Mouse (Mus musculus): ENCODE results near the gene Eva1b. TPM values are rescaled to one million over a fixed set of nuclear protein-coding genes. Genes with fewer than 3 reads are reported as not detected.
A peak's percentile ranks its signal among the peaks of the same experiment; 100 is the strongest.

Gene Eva1b
- polyA plus RNA-seq (2016; fragmentation: Nextera tagmentation; extraction: Ambion mirVana): 18.6 and 26.8 TPM in 2 replicates

DNA sequence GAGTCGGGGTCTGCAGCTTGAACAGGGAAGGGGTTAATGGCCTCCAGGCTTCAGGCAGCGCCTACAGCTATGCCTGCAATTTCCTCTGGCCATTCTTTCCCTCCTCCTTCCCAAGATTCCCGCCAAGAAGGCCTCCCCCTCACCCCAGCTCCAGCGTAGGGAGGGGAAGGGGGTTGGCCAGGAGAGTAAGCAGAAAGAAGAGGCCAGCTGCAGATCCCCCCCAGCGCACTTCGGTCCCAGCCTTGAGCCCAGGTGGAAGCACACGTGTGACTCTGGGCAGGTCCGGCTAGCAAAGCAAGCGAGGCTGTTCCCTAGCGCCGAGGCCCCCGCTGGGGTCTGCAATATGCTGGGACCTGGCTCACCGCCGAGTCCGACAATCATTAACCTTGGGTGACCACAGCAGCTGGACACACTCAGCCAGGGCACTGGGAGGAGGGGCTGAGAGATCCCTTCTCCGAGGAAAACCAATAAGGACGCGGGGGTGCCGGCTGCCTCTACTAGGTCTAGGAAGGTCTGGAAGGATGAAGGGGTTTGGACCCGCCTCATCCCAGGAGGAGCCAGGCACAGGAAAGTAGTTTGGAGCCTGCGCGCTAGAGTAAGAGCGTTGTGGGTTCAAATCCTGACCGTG lies at the start of gene Eva1b:
Gene Eva1b, plus strand, starts transcription at position 212 of the 628 bp plus-strand sequence.
- Histone ChIP-seq H3K27me3 (peaks cover 52% of the 10 kb centered on the region), H3K4me2 (replicated peaks) (peak within 1 kb of the TSS; percentile 69), H3K9me3 (no peaks in the 10 kb centered on the region), H3K27ac (replicated peaks) (0 out of 2 replicates have a peak within 1 kb of the TSS, but pooled peaks have one; percentile 10), H3K9ac (replicated peaks) (peak within 1 kb of the TSS; percentile 42), H3K4me1 (peaks cover 21% of the 10 kb centered on the region), H3K36me3 (no peaks in the 10 kb centered on the region), H3K4me3 (peak within 1 kb of the TSS; percentile 47)
- 3% methylated on average over 24 of the region's 24 CpGs for WGBS
- ATAC-seq (ENCODE audit: low FRiP score, low read depth): 0 out of 2 replicates have a peak, but pooled peaks have one; percentile 38

DNA sequence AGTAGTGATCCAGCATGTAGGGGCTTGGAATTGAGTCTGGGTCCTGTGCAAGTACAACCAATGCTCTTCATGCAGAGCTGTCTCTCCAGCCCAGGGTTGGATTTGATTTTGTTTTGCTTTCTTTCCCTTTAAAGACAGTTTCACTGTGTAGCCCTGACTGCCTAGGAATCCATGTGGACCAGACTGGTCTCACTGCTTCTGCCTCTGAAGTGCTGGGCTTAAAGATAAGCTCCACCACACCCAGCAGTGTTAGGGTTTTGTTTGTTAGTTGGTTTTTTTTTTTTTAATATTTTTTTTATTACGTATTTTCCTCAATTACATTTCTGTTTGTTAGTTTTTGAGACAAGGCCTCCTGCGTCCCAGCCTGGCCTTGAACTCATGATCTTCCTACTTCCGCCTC lies 48.2 kb upstream of the Eva1b start:
- Histone ChIP-seq H3K36me3 (peaks cover 6% of the 10 kb centered on the region), H3K9ac (replicated peaks) (no peak overlapping the region), H3K4me2 (replicated peaks) (no peak overlapping the region), H3K27me3 (no peaks in the 10 kb centered on the region), H3K27ac (replicated peaks) (no peak overlapping the region), H3K9me3 (no peaks in the 10 kb centered on the region), H3K4me1 (peaks cover 21% of the 10 kb centered on the region), H3K4me3 (no peak overlapping the region)
- no peak for ATAC-seq (ENCODE audit: low FRiP score, low read depth)
- 87% methylated on average over 3 of the region's 3 CpGs for WGBS

- no peaks in the 10 kb centered on the region for H3K9me3 ChIP-seq
- ATAC-seq (ENCODE audit: low FRiP score, low read depth): no peak
- H3K4me1 ChIP-seq: peaks cover 33% of the 10 kb centered on the region
- H3K4me2 ChIP-seq (replicated peaks): no peak overlapping the region
- peaks cover 6% of the 10 kb centered on the region for H3K36me3 ChIP-seq
- H3K9ac ChIP-seq (replicated peaks): no peak overlapping the region
- no peak overlapping the region for H3K27ac ChIP-seq (replicated peaks)
- no peak overlapping the region for H3K4me3 ChIP-seq
- H3K27me3 ChIP-seq: no peaks in the 10 kb centered on the region
- 84% methylated on average over 3 of the region's 3 CpGs for WGBS
These were observed 46.8 kb upstream of the Eva1b start for GRCm38 (mm10) chr4:126100764-126101163.

DNA sequence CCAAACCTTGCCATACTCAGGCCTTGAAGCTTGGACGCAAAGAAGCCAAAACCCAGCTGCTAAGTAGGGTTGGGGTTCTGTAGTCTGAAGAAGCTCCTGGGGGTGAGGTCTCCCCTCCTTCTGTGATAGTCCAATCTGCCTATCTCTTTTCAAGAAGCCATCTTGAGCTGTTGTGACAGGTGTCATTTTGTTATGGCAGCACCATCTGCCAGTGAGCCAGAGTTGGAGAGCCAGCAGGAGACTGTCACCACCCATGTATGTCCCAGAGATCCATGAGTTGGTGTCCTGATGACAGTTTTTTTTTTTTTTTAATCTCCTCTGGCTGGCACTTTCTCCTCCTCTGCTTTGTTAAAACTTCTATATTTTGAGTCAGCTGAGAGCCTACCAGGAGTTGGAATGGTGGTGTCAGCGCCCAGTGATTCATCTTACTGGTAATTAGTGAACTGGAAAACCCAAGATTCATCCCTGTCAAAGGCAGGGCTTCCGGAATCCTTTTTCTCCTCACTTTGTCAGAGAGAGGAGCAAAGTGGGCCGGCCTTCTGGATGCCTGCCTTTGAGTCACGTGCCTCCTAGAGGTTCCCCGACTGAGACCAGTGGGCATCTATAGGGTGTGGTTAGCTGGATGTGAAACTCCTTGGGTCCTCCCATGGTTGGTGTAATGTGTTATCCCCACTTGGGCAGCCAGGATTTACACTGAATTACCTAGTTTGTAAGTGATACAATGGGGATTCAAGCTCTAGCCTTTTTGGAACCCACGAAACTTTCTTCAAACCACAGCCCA lies 45.3 kb upstream of the Eva1b start:
- H3K9ac ChIP-seq (replicated peaks): no peak overlapping the region
- H3K27ac ChIP-seq (replicated peaks): peak overlapping the region; percentile 85; the same call in 1 of the 2 replicates
- H3K4me1 ChIP-seq: peaks cover 31% of the 10 kb centered on the region
- H3K9me3 ChIP-seq: no peaks in the 10 kb centered on the region
- no peak overlapping the region for H3K4me3 ChIP-seq
- peaks cover 6% of the 10 kb centered on the region for H3K36me3 ChIP-seq
- peak overlapping the region; percentile 85 for H3K4me2 ChIP-seq (replicated peaks)
- WGBS: 41% methylated on average over 7 of the region's 7 CpGs
- H3K27me3 ChIP-seq: no peaks in the 10 kb centered on the region
- no peak for ATAC-seq (ENCODE audit: low FRiP score, low read depth)

- no peaks in the 10 kb centered on the region for H3K27me3 ChIP-seq
- WGBS: 2% methylated on average over 15 of the region's 15 CpGs
- peak overlapping the region; percentile 71 for H3K4me3 ChIP-seq
- H3K4me2 ChIP-seq (replicated peaks): peak overlapping the region; percentile 85
- ATAC-seq (ENCODE audit: low FRiP score, low read depth): peak; percentile 41; the same call in 1 of the 2 replicates
- peaks cover 34% of the 10 kb centered on the region for H3K4me1 ChIP-seq
- peak overlapping the region; percentile 85 for H3K27ac ChIP-seq (replicated peaks)
- H3K36me3 ChIP-seq: peaks cover 6% of the 10 kb centered on the region
- no peaks in the 10 kb centered on the region for H3K9me3 ChIP-seq
- H3K9ac ChIP-seq (replicated peaks): peak overlapping the region; percentile 58
These were observed 44.4 kb upstream of the Eva1b start for GRCm38 (mm10) chr4:126103057-126103581.

DNA sequence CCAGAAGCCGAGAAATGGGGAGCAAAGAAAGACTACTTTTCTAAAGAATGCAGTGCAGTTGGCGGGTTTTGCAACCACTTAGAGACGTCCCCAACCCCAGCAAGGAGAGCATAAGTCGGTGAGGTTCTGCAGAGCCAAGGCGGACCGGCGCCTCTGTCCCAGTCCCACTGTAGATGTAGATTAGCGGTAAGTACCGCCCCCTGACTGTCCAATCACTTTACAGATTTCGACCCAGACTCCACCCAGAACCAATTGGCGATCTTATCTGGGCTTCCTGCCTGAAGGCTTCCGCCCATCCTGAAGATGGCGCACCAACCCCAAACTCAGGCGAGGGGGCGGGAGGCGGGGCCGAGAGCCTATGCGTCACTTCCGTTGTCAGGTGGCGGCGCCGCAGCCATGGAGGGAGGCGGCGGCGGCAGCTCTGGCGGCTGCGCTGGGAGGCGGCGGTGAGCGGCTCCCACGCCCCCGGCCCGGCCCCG lies 43.9 kb upstream of the Eva1b start, which contains the start of gene Stk40:
Gene Stk40, plus strand, starts transcription at position 368 of the 479 bp plus-strand sequence.
- Histone ChIP-seq H3K27me3 (no peaks in the 10 kb centered on the region), H3K4me1 (peaks cover 39% of the 10 kb centered on the region), H3K4me2 (replicated peaks) (peak within 1 kb of the TSS; percentile 85), H3K9me3 (no peaks in the 10 kb centered on the region), H3K27ac (replicated peaks) (peak within 1 kb of the TSS; percentile 85), H3K36me3 (peaks cover 6% of the 10 kb centered on the region), H3K4me3 (peak within 1 kb of the TSS; percentile 71), H3K9ac (replicated peaks) (peak within 1 kb of the TSS; percentile 75)
- peak; percentile 95 for ATAC-seq (ENCODE audit: low FRiP score, low read depth)
- WGBS: under 1% methylated on average over 34 of the region's 34 CpGs

DNA sequence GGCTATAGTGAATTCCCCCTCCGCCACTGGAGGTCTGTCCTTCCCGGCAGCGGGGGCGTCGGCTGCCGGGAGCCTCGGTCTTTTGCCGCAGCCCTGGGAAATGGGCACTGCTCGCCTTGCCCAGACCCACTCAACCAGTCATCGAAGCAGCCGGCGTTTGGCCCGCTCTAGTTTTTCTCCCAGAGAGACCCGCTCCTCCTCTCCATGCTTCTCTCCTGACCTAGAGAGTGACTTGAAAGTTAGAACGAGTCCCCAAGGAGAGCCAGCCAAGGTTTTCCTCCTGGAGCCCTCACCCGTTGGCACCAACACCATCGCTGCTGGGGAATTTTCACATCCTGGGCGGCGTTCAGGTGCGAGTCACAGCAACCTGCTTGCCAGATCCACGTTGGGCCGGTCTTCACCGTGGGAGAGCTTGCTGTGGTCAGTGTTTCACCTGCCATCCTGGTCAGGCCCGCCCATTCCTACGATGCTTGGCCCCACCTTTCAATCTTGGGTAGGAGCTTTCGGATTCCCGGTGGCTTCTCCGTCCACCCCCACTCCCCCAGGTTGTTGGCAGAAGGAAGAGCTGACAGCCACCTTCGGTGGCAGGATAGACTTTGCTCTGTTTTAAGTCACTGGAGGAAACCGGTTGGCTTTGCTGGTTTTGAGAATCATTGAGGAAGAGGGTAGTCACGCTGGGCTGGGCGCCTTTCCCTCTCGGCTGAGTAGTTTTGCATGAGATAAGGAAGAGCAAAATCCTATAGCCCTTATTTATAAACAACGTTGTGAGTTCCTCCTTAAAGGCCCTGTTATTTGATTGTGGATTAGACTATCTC lies 43.1 kb upstream of the Eva1b start:
- Histone ChIP-seq H3K27ac (replicated peaks) (peak overlapping the region; percentile 35; the same call in 1 of the 2 replicates), H3K27me3 (no peaks in the 10 kb centered on the region), H3K4me3 (peak overlapping the region; percentile 71), H3K9ac (replicated peaks) (peak overlapping the region; percentile 75), H3K36me3 (no peaks in the 10 kb centered on the region), H3K4me2 (replicated peaks) (peak overlapping the region; percentile 85), H3K9me3 (no peaks in the 10 kb centered on the region), H3K4me1 (peaks cover 43% of the 10 kb centered on the region)
- ATAC-seq (ENCODE audit: low FRiP score, low read depth): no peak
- 3% methylated on average over 30 of the region's 34 CpGs for WGBS

DNA sequence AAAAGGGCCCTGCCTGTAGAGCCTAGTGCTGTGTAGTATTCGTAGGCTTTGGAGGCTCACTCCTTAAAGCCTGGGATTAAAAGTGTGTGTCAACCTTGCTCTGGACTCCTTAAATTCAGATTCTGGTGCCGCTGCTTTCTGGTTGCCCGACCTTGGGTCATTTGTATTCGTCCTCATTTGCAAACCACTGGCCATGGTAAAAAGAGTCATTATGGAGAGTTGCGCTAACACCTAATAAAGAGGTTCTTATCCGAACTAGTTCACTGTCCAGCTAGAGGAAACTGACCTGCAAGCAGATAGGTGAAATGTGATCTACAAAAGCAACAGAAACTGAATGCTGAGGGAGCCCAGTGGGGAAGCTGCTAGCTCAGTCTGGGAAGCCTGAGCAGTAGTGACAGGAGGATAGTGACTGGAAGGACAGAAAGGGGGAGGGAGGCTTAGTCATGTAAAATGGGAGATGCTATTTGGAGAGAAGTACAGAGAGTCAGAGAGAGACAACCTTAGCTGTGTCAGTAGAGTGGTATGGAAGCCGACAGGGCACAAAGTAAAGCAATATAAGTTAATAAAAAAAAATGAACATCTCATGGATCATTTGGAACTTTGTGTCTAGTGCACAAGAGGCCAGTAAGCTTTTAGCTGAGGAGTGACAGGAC lies 42.3 kb upstream of the Eva1b start:
- H3K27ac ChIP-seq (replicated peaks): no peak overlapping the region
- peaks cover 49% of the 10 kb centered on the region for H3K4me1 ChIP-seq
- peak overlapping the region; percentile 75; the same call in 1 of the 2 replicates for H3K9ac ChIP-seq (replicated peaks)
- peak overlapping the region; percentile 85 for H3K4me2 ChIP-seq (replicated peaks)
- no peaks in the 10 kb centered on the region for H3K27me3 ChIP-seq
- 56% methylated on average over 7 of the region's 7 CpGs for WGBS
- no peak for ATAC-seq (ENCODE audit: low FRiP score, low read depth)
- H3K9me3 ChIP-seq: no peaks in the 10 kb centered on the region
- peak overlapping the region; percentile 71 for H3K4me3 ChIP-seq
- no peaks in the 10 kb centered on the region for H3K36me3 ChIP-seq

DNA sequence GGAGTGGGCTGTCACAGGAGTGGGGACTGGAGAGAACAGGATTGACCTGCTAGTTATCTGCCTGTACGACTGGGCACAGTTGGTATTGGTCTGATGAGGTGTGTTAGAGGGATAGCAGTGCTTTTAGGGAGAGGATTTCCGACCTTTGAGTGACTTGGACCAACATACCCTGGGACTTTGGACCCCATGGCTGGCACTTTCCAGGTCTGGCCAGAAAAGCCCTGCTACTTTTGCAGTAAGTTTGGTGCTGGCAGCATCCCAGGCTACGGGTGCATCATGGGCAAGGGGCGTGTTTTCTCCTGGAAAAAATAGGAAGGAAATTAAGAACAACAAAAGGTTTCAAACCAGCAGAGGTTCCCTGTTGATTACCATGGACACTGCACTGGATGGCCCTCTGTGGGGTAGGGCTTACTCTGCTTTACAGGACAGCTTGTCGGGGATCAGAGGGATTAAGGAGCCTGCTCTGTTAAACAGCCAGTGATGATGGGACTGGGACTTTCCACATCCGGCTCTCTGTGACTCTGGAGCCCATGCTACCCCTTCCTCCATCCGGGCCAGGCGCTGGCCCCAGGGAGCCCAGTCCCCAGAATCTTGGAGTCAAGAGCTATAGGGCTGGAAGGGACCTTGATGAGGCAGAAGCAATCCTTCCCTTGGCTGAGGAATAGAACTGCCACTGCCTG lies 39.3 kb upstream of the Eva1b start:
- Histone ChIP-seq H3K9ac (replicated peaks) (no peak overlapping the region), H3K27me3 (no peaks in the 10 kb centered on the region), H3K4me2 (replicated peaks) (no peak overlapping the region), H3K36me3 (no peaks in the 10 kb centered on the region), H3K4me1 (peaks cover 52% of the 10 kb centered on the region), H3K27ac (replicated peaks) (no peak overlapping the region), H3K4me3 (no peak overlapping the region), H3K9me3 (no peaks in the 10 kb centered on the region)
- WGBS: 23% methylated on average over 8 of the region's 8 CpGs
- ATAC-seq (ENCODE audit: low FRiP score, low read depth): no peak

DNA sequence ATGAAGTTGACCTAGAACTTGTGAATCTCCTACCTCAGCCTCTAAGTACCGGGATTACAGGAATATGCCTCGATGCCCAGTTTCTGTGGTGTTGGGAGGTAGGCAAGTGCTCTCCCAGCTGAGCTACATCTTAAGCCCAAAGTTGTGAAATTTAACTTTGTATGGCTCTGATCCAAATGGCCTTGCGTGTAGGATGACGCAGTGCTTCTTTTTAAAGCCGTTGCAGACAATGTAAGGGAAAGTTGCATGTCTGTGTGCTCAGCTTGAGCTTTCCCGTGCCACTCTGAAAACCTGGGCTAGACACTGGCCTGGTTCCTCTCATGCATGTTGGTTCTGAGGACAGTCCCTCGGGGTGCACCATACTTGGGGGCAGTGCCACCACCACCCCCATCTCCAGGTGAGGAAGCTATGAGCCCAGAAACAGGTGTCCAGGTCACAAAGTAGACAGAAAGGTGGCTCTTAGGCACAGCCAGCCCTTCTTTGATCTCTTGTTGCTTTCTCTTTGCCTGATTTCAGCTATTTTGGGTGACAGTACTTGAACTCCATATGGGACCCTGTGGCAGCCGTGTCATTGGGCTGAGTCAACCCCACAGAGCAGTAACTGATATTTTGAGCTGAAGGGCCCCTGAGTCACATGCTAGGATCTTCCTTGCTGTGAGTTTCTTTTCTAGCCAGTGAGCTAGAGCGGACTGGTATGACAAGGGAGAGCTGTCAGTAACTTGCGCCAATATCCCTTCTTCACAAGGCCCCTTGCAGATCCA lies 37.8 kb upstream of the Eva1b start:
- 87% methylated on average over 10 of the region's 10 CpGs for WGBS
- H3K9me3 ChIP-seq: no peaks in the 10 kb centered on the region
- peaks cover 46% of the 10 kb centered on the region for H3K4me1 ChIP-seq
- H3K27ac ChIP-seq (replicated peaks): peak overlapping the region; percentile 70
- 0 out of 2 replicates have a peak overlapping the region, but pooled peaks have one; percentile 23 for H3K4me2 ChIP-seq (replicated peaks)
- H3K9ac ChIP-seq (replicated peaks): 0 out of 2 replicates have a peak overlapping the region, but pooled peaks have one; percentile 43
- no peak overlapping the region for H3K4me3 ChIP-seq
- no peaks in the 10 kb centered on the region for H3K27me3 ChIP-seq
- no peak for ATAC-seq (ENCODE audit: low FRiP score, low read depth)
- no peaks in the 10 kb centered on the region for H3K36me3 ChIP-seq

All from midbrain, embryonic 12.5 days (tissue).